Mouse (Mus musculus): Measurements from ENCODE around the gene B9d1. TPM values are rescaled to one million over a fixed set of nuclear protein-coding genes. Genes with fewer than 3 reads are reported as not detected.

The B9d1 gene
- polyA plus RNA-seq, 1 experiment from 2014 or later, result 34.4 TPM

- H3K4me1 ChIP-seq (replicated peaks; ENCODE audit: control insufficient read depth, insufficient read depth, low read length), result peaks cover 28% of the 10 kb centered on the region
- peak overlapping the region; percentile 67 for H3K4me2 ChIP-seq (ENCODE audit: low read length)
- H3K9me3 ChIP-seq (ENCODE audit: control insufficient read depth, low read length), result no peaks in the 10 kb centered on the region
- no peak for ATAC-seq (replicated peaks; ENCODE audit: low FRiP score, low TSS enrichment, low read depth)
- no peak for DNase-seq (ENCODE audit: low spot score)
- H3K27me3 ChIP-seq (replicated peaks; ENCODE audit: control insufficient read depth, insufficient read depth, low read length), result no peaks in the 10 kb centered on the region
- no peak overlapping the region for H3K9ac ChIP-seq (ENCODE audit: low read length)
- peaks cover 42% of the 10 kb centered on the region for H3K36me3 ChIP-seq (ENCODE audit: control insufficient read depth, insufficient read depth, low read length)
- WGBS, result 84% methylated on average over 14 of the region's 14 CpGs
- H3K4me3 ChIP-seq (ENCODE audit: low read depth, low read length), result peak overlapping the region; percentile 45
- peak overlapping the region; percentile 98 for H3K27ac ChIP-seq (ENCODE audit: low read depth)
Measured at GRCm38 (mm10) chr11:61486458-61487219, 18.3 kb upstream of the B9d1 start.

- Histone ChIP-seq H3K27ac (ENCODE audit: low read depth) (peak overlapping the region; percentile 3; the same call in 1 of the 2 replicates), H3K4me3 (ENCODE audit: low read depth, low read length) (no peak overlapping the region), H3K36me3 (ENCODE audit: control insufficient read depth, insufficient read depth, low read length) (peaks cover 50% of the 10 kb centered on the region), H3K4me1 (replicated peaks; ENCODE audit: control insufficient read depth, insufficient read depth, low read length) (peaks cover 26% of the 10 kb centered on the region), H3K9me3 (ENCODE audit: control insufficient read depth, low read length) (no peaks in the 10 kb centered on the region), H3K27me3 (replicated peaks; ENCODE audit: control insufficient read depth, insufficient read depth, low read length) (no peaks in the 10 kb centered on the region), H3K4me2 (ENCODE audit: low read length) (peak overlapping the region; percentile 67), H3K9ac (ENCODE audit: low read length) (no peak overlapping the region)
- DNase-seq (ENCODE audit: low spot score) (no peak), ATAC-seq (replicated peaks; ENCODE audit: low FRiP score, low TSS enrichment, low read depth) (no peak)
- WGBS, result 25% methylated on average over 2 of the region's 2 CpGs
Measured at GRCm38 (mm10) chr11:61487401-61487800, 17.5 kb upstream of the B9d1 start.

GRCm38 (mm10) chr11:61487936-61488335 lies 17.0 kb upstream of the B9d1 start:
- Histone ChIP-seq H3K27me3 (replicated peaks; ENCODE audit: control insufficient read depth, insufficient read depth, low read length) (no peaks in the 10 kb centered on the region), H3K9me3 (ENCODE audit: control insufficient read depth, low read length) (no peaks in the 10 kb centered on the region), H3K9ac (ENCODE audit: low read length) (no peak overlapping the region), H3K36me3 (ENCODE audit: control insufficient read depth, insufficient read depth, low read length) (peaks cover 54% of the 10 kb centered on the region), H3K4me2 (ENCODE audit: low read length) (no peak overlapping the region), H3K4me1 (replicated peaks; ENCODE audit: control insufficient read depth, insufficient read depth, low read length) (peaks cover 31% of the 10 kb centered on the region), H3K27ac (ENCODE audit: low read depth) (no peak overlapping the region), H3K4me3 (ENCODE audit: low read depth, low read length) (no peak overlapping the region)
- DNase-seq (ENCODE audit: low spot score) (no peak), ATAC-seq (replicated peaks; ENCODE audit: low FRiP score, low TSS enrichment, low read depth) (no peak)
- WGBS, result 94% methylated on average over 7 of the region's 7 CpGs

DNA sequence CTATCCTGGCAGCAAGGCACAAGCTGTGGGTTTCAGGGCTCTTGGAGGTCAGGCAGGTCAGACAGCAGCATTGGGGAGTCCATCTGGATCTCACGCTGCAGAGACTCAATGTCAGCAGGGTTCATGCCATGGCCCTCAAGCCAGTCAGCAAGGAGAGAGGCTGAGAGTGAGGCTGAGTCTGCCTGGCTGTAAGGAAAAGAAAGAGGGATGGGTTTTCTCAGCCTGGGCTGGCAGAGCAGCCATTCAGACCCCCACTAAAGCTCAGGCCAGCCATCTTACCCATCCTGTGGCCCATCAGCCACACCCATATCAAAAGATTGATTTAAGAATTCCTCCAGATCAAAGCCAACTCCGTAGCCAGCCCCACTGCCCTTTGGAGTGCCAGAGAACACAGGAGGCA lies 15.9 kb upstream of the B9d1 start:
- WGBS, result 91% methylated on average over 2 of the region's 2 CpGs
- H3K9me3 ChIP-seq (ENCODE audit: control insufficient read depth, low read length), result no peaks in the 10 kb centered on the region
- H3K27ac ChIP-seq (ENCODE audit: low read depth), result no peak overlapping the region
- DNase-seq (ENCODE audit: low spot score) (no peak), ATAC-seq (replicated peaks; ENCODE audit: low FRiP score, low TSS enrichment, low read depth) (no peak)
- peaks cover 32% of the 10 kb centered on the region for H3K4me1 ChIP-seq (replicated peaks; ENCODE audit: control insufficient read depth, insufficient read depth, low read length)
- no peaks in the 10 kb centered on the region for H3K27me3 ChIP-seq (replicated peaks; ENCODE audit: control insufficient read depth, insufficient read depth, low read length)
- H3K36me3 ChIP-seq (ENCODE audit: control insufficient read depth, insufficient read depth, low read length), result peaks cover 54% of the 10 kb centered on the region
- no peak overlapping the region for H3K9ac ChIP-seq (ENCODE audit: low read length)
- no peak overlapping the region for H3K4me2 ChIP-seq (ENCODE audit: low read length)
- no peak overlapping the region for H3K4me3 ChIP-seq (ENCODE audit: low read depth, low read length)

DNA sequence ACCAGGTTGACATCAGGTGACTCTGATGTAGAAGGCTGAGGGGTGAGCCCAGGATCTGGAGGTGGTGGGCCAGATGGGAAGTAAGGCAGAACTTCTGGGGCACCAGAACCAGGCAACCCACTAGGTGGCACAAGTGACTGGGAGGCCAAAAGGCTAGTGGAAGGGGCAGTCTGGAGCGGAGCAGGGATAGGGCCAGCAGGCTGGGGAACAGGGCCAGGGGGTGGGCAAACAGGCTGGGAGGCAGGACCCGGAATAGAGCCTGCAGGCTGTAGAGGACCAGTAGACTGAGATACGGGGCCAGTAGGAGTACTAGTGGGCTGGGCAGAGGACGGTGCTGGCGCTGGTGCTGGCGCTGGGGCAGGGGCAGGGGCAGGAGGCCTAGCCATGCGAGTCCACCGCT lies 15.1 kb upstream of the B9d1 start:
- WGBS, result 93% methylated on average over 8 of the region's 8 CpGs
- no peak overlapping the region for H3K4me2 ChIP-seq (ENCODE audit: low read length)
- no peak for ATAC-seq (replicated peaks; ENCODE audit: low FRiP score, low TSS enrichment, low read depth)

GRCm38 (mm10) chr11:61490944-61491520 lies 13.9 kb upstream of the B9d1 start:
- H3K9me3 ChIP-seq (ENCODE audit: control insufficient read depth, low read length), result no peaks in the 10 kb centered on the region
- no peak overlapping the region for H3K4me3 ChIP-seq (ENCODE audit: low read depth, low read length)
- DNase-seq (ENCODE audit: low spot score) (no peak), ATAC-seq (replicated peaks; ENCODE audit: low FRiP score, low TSS enrichment, low read depth) (no peak)
- peaks cover 54% of the 10 kb centered on the region for H3K36me3 ChIP-seq (ENCODE audit: control insufficient read depth, insufficient read depth, low read length)
- no peaks in the 10 kb centered on the region for H3K27me3 ChIP-seq (replicated peaks; ENCODE audit: control insufficient read depth, insufficient read depth, low read length)
- H3K4me2 ChIP-seq (ENCODE audit: low read length), result no peak overlapping the region
- no peak overlapping the region for H3K9ac ChIP-seq (ENCODE audit: low read length)
- H3K4me1 ChIP-seq (replicated peaks; ENCODE audit: control insufficient read depth, insufficient read depth, low read length), result peaks cover 30% of the 10 kb centered on the region
- WGBS, result 84% methylated on average over 22 of the region's 22 CpGs
- no peak overlapping the region for H3K27ac ChIP-seq (ENCODE audit: low read depth)

More for the DNA sequence above, 15.1 kb upstream of the B9d1 start:
- Histone ChIP-seq H3K27ac (ENCODE audit: low read depth) (no peak overlapping the region), H3K9ac (ENCODE audit: low read length) (no peak overlapping the region), H3K4me1 (replicated peaks; ENCODE audit: control insufficient read depth, insufficient read depth, low read length) (peaks cover 25% of the 10 kb centered on the region), H3K4me3 (ENCODE audit: low read depth, low read length) (no peak overlapping the region), H3K27me3 (replicated peaks; ENCODE audit: control insufficient read depth, insufficient read depth, low read length) (no peaks in the 10 kb centered on the region), H3K36me3 (ENCODE audit: control insufficient read depth, insufficient read depth, low read length) (peaks cover 54% of the 10 kb centered on the region), H3K9me3 (ENCODE audit: control insufficient read depth, low read length) (no peaks in the 10 kb centered on the region)
- DNase-seq (ENCODE audit: low spot score), result no peak

DNA sequence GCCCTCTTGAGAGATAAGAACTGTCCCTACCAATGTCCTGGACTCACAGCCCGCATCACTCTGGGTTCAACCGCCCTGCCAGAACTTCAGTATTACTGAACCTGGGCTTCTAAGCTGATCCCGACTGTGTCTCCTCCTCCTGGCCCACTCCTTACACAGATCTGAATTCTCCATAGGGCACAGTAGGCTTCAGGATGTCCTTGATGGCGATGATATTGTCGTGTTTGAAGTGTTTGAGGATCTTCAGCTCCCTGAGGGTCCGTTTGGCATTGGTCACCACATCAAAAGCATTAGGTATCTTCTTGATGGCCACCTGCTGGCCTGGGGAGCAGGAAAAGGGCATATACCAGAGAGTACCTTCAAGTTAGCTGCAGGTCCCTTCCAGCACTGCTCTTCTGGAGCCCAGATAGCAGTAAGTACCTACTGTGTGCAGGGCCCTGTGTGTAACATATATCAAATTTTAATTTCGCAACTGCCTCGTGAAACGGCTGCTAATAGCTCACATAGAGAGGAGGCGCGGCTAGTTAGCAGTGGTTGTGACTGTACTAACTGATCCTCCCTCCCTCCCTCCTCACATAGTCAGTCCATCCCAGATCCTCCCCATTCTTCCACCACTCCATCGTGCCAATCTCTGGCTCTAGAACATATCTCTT lies 12.1 kb upstream of the B9d1 start:
- H3K27me3 ChIP-seq (replicated peaks; ENCODE audit: control insufficient read depth, insufficient read depth, low read length), result no peaks in the 10 kb centered on the region
- peak overlapping the region; percentile 79; the same call in 1 of the 2 replicates for H3K27ac ChIP-seq (ENCODE audit: low read depth)
- ATAC-seq (replicated peaks; ENCODE audit: low FRiP score, low TSS enrichment, low read depth), result no peak
- H3K4me1 ChIP-seq (replicated peaks; ENCODE audit: control insufficient read depth, insufficient read depth, low read length), result peaks cover 18% of the 10 kb centered on the region
- peak overlapping the region; percentile 89 for H3K4me3 ChIP-seq (ENCODE audit: low read depth, low read length)
- H3K4me2 ChIP-seq (ENCODE audit: low read length), result peak overlapping the region; percentile 59
- peak overlapping the region; percentile 85 for H3K9ac ChIP-seq (ENCODE audit: low read length)
- WGBS, result 63% methylated on average over 12 of the region's 12 CpGs
- no peaks in the 10 kb centered on the region for H3K9me3 ChIP-seq (ENCODE audit: control insufficient read depth, low read length)
- no peak for DNase-seq (ENCODE audit: low spot score)
- H3K36me3 ChIP-seq (ENCODE audit: control insufficient read depth, insufficient read depth, low read length), result peaks cover 49% of the 10 kb centered on the region

- peak overlapping the region; percentile 59 for H3K4me2 ChIP-seq (ENCODE audit: low read length)
- H3K4me3 ChIP-seq (ENCODE audit: low read depth, low read length), result peak overlapping the region; percentile 89
- H3K36me3 ChIP-seq (ENCODE audit: control insufficient read depth, insufficient read depth, low read length), result peaks cover 42% of the 10 kb centered on the region
- DNase-seq (ENCODE audit: low spot score), result no peak
- ATAC-seq (replicated peaks; ENCODE audit: low FRiP score, low TSS enrichment, low read depth), result peak; percentile 57
- under 1% methylated on average over 42 of the region's 50 CpGs for WGBS
- peak overlapping the region; percentile 85 for H3K9ac ChIP-seq (ENCODE audit: low read length)
- H3K27me3 ChIP-seq (replicated peaks; ENCODE audit: control insufficient read depth, insufficient read depth, low read length), result no peaks in the 10 kb centered on the region
- H3K4me1 ChIP-seq (replicated peaks; ENCODE audit: control insufficient read depth, insufficient read depth, low read length), result peaks cover 16% of the 10 kb centered on the region
- peak overlapping the region; percentile 79 for H3K27ac ChIP-seq (ENCODE audit: low read depth)
- no peaks in the 10 kb centered on the region for H3K9me3 ChIP-seq (ENCODE audit: control insufficient read depth, low read length)
Measured at GRCm38 (mm10) chr11:61493525-61494128, 11.3 kb upstream of the B9d1 start.

Data from intestine, embryonic 14.5 days (tissue).